Mouse (Mus musculus) embryonic facial prominence, embryonic 12.5 days (tissue): ENCODE data around the gene Chst12. TPM values are rescaled to one million over a fixed set of nuclear protein-coding genes. Genes with fewer than 3 reads are reported as not detected.

Experiments
- ATAC-seq: fragments of 200-750 bp; cut with Nextera tagmentation; 2 replicates; pipeline ENCODE4 v1.8.0; 2017; ENCODE audit not compliant: insufficient number of reproducible peaks, insufficient read depth, low FRiP score, low TSS enrichment
- H3K27ac ChIP-seq: fragments of 300-500 bp; sonication (generic); 2 replicates; pipeline ENCODE4 v1.5.1; 2016; ENCODE audit warnings: mild to moderate bottlenecking
- H3K27me3 ChIP-seq: fragments of 300-500 bp; sonication (generic); 2 replicates; pipeline ENCODE4 v1.6.1; 2016; ENCODE audit warnings: mild to moderate bottlenecking, moderate library complexity
- H3K36me3 ChIP-seq: fragments of 300-500 bp; sonication (generic); 2 replicates; pipeline ENCODE4 v1.6.1; 2016; ENCODE audit warnings: mild to moderate bottlenecking
- H3K4me1 ChIP-seq: fragments of 300-500 bp; sonication (generic); 2 replicates; pipeline ENCODE4 v1.6.1; 2016
- H3K4me2 ChIP-seq: fragments of 300-500 bp; sonication (generic); replicated peaks from 2 replicates; pipeline ENCODE4 v1.6.1; 2016; ENCODE audit warnings: mild to moderate bottlenecking, moderate library complexity
- H3K4me3 ChIP-seq: fragments of 300-500 bp; sonication (generic); 2 replicates; pipeline ENCODE4 v1.5.1; 2016; ENCODE audit warnings: mild to moderate bottlenecking
- H3K9ac ChIP-seq: fragments of 300-500 bp; sonication (generic); 2 replicates; pipeline ENCODE4 v1.6.1; 2016; ENCODE audit warnings: mild to moderate bottlenecking, moderate library complexity
- H3K9me3 ChIP-seq: fragments of 300-500 bp; sonication (generic); 2 replicates; pipeline ENCODE4 v1.6.1; 2016; ENCODE audit warnings: mild to moderate bottlenecking, moderate library complexity
- WGBS: fragments of 180-500 bp; shearing (Covaris S2); methylation state at CpG from one replicate; pipeline ENCODE4 v1.1.7; 2016; 5-methylcytosine and 5-hydroxymethylcytosine counted together
- polyA plus RNA-seq: library from polyadenylated mRNA; unstranded; fragments of >200 nt; fragmentation: Nextera tagmentation; extraction: Ambion mirVana; gene quantifications from 2 replicates; pipeline ENCODE4 v1.2.1, GENCODE M21; 2016

The Chst12 gene
- polyA plus RNA-seq, 1 experiment from 2014 or later, result 18.9 TPM

DNA sequence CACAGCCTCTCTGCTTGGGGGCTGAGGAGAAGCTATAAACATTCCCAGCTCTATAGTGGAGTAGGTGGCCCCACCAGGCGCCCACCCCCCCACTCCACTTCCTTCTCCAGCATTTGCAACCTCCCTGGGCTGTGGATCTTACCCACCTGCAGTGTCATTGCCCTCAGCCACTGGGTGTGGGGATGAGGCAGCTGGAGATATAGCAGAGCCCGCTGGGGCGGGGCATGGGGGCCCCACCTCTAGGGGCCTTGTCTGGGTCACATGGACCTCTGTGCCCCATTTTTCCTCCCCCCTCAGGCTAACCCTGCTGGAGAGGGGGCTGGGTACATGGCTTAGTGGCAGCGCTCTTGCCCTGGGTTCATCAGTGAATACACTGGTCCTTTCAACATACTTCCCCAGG lies 59.5 kb downstream of the Chst12 start, which contains the start of gene Grifin:
Gene Grifin, minus strand, starts transcription at position 176 of the 400 bp plus-strand sequence.
- H3K4me3 ChIP-seq, result no peak within 1 kb of the TSS
- peaks cover 14% of the 10 kb centered on the region; the same call in 1 of the 2 replicates for H3K4me1 ChIP-seq
- H3K36me3 ChIP-seq, result no peaks in the 10 kb centered on the region
- WGBS, result 78% methylated on average over 4 of the region's 4 CpGs
- H3K27ac ChIP-seq, result no peak within 1 kb of the TSS
- ATAC-seq, result no peak
- no peaks in the 10 kb centered on the region for H3K27me3 ChIP-seq
- H3K9me3 ChIP-seq, result no peaks in the 10 kb centered on the region
- no peak within 1 kb of the TSS for H3K4me2 ChIP-seq
- no peak within 1 kb of the TSS for H3K9ac ChIP-seq

DNA sequence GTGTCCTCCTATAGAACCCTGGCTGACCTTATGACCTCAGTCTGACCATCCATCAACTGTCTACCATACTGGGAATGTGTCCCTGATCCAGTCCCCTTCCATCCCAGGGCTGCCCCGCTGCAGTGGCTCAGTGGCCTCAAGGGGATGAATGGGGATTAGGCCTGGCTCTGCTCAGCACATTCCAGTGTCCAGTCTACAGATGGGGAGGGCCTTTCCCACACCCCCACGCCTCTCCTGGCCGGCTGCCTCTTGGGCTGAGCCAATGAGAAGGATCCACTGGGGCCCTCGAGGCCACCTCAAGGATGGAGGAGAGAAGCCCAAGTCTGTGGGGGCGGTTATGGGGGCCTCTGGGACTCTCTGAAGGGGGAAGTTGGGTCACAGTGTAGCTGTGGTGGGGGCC lies 60.1 kb downstream of the Chst12 start:
- WGBS, result 58% methylated on average over 5 of the region's 5 CpGs
- H3K27ac ChIP-seq, result no peak overlapping the region
- no peak for ATAC-seq
- no peaks in the 10 kb centered on the region for H3K9me3 ChIP-seq
- no peak overlapping the region for H3K4me2 ChIP-seq
- no peaks in the 10 kb centered on the region for H3K27me3 ChIP-seq
- H3K4me1 ChIP-seq, result peaks cover 14% of the 10 kb centered on the region; the same call in 1 of the 2 replicates
- H3K4me3 ChIP-seq, result no peak overlapping the region
- no peaks in the 10 kb centered on the region for H3K36me3 ChIP-seq
- no peak overlapping the region for H3K9ac ChIP-seq

DNA sequence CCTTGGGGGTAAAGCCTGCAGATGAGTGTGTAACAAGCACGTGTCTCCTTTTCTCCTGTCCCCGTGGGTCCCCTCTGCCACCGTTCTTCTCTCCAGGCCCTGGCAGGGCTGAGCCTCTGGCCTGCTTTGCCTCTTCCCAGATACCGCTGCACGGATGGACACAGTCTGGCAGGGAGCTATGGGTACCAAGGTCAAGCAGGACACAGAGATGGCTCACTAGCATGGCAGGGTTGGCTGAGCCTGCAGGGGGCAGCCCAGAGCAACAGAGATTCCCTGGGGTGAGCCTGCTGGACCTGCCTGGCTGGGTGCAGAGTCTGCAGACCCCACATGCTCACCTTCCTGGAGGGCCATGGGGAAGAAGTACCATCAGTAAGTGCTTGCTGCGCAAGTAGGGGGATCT lies 60.5 kb downstream of the Chst12 start:
- H3K9me3 ChIP-seq, result no peaks in the 10 kb centered on the region
- peaks cover 14% of the 10 kb centered on the region; the same call in 1 of the 2 replicates for H3K4me1 ChIP-seq
- H3K4me3 ChIP-seq, result no peak overlapping the region
- H3K4me2 ChIP-seq, result no peak overlapping the region
- H3K9ac ChIP-seq, result no peak overlapping the region
- 70% methylated on average over 6 of the region's 6 CpGs for WGBS
- H3K27me3 ChIP-seq, result no peaks in the 10 kb centered on the region
- no peak overlapping the region for H3K27ac ChIP-seq
- no peak for ATAC-seq
- no peaks in the 10 kb centered on the region for H3K36me3 ChIP-seq

DNA sequence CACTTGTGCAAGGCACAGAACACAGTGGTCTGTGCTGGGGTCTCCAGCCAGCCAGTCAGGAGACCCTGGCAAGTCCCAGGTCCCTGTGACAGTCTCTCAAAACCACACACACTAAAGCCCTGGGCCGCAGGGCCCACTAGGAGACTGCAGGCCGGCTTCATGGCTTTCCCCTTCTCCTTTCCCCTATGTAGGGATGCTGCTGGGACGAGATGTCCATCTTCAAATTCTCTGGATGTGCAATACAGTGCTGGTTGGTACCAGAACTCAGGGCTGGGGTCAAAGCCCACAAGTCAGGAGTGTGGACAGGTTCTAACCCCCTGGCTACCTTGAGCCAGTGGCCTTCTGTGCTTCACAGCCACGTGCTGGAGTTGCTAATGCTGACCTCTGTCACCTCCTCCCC lies 60.9 kb downstream of the Chst12 start:
- ATAC-seq, result no peak
- 71% methylated on average over 4 of the region's 4 CpGs for WGBS
- no peak overlapping the region for H3K4me3 ChIP-seq
- H3K27ac ChIP-seq, result no peak overlapping the region
- H3K4me2 ChIP-seq, result no peak overlapping the region
- H3K27me3 ChIP-seq, result no peaks in the 10 kb centered on the region
- H3K9ac ChIP-seq, result no peak overlapping the region
- H3K4me1 ChIP-seq, result peaks cover 14% of the 10 kb centered on the region; the same call in 1 of the 2 replicates
- H3K36me3 ChIP-seq, result no peaks in the 10 kb centered on the region
- no peaks in the 10 kb centered on the region for H3K9me3 ChIP-seq

DNA sequence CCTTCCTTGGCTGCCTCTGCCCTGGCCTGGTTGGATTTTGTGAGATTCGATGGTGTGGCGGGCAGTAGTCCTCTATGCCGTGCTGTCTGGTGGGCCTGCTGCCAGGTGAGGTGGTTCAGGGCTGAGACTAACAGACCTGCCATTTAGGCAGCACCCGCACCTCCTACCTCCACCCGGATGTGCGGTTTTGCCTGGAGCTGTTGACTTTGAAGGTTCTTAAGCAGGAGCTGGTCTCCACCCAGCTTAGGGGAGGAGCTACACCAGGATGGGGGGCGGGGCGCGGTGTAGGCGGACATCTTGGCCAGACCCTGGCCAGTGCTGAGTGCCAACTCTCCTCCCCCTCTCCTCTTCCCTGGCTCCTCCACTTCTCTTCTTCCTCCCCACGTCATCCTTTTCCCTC lies 62.0 kb downstream of the Chst12 start:
- WGBS, result 54% methylated on average over 11 of the region's 11 CpGs

DNA sequence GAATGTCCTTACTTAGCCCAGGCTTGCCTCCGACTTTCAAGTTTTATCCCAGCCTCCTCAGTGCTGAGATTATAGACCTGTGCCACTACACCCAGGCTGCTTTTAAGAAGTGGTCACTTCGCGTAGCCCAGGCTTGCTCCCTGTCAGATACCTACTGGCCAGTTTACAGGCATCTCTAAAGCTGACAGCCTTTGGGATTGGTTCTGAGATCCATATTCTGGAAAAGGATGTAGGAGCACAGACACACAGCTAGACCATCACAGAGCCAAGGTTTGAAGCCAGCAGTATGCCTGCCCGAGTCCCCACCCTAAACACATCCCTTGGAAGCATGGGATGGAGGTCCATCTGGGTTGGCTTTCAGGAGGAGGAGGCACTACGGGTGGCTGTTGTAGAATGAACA lies 62.4 kb downstream of the Chst12 start:
- Histone ChIP-seq H3K27me3 (no peaks in the 10 kb centered on the region), H3K4me1 (peaks cover 14% of the 10 kb centered on the region; the same call in 1 of the 2 replicates), H3K27ac (no peak overlapping the region), H3K9ac (no peak overlapping the region), H3K4me2 (no peak overlapping the region), H3K36me3 (no peaks in the 10 kb centered on the region), H3K9me3 (no peaks in the 10 kb centered on the region), H3K4me3 (no peak overlapping the region)
- ATAC-seq, result no peak
- WGBS, result 89% methylated on average over 5 of the region's 5 CpGs

More for the DNA sequence above, 62.0 kb downstream of the Chst12 start:
- no peaks in the 10 kb centered on the region for H3K36me3 ChIP-seq
- no peaks in the 10 kb centered on the region for H3K9me3 ChIP-seq
- no peak overlapping the region for H3K9ac ChIP-seq
- H3K27me3 ChIP-seq, result no peaks in the 10 kb centered on the region
- H3K27ac ChIP-seq, result no peak overlapping the region
- peaks cover 14% of the 10 kb centered on the region; the same call in 1 of the 2 replicates for H3K4me1 ChIP-seq
- no peak overlapping the region for H3K4me3 ChIP-seq
- H3K4me2 ChIP-seq, result no peak overlapping the region
- ATAC-seq, result no peak

DNA sequence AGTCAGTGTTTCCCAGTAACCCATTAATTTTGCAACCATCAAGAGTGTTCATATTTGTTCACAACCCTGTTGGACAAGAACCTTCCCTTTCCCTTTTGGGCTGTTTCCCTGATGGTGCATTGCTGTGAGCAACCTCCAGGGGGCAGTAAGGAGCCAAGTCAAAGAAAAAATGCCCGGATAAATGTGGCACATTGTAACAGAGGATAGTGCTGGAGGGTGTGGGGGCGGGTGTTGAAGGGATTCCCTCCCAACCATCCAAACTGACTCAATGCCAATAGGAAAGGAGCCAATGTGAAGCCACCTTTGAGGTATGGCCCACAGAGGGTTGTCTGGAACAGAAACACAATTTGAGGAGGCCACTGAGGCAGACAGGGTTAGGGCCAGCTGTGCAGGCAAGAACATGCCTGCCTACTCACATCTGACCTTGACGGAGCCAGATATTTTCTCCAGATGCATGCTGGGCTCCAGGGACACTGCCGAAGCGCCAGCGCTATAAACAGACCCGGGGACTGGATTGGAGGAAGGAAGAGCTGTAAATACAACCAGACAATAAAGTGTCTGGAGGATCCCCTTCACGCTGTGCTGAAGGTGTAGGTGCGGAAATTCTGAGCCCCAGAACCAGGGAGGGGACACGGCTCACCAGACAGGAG lies 63.1 kb downstream of the Chst12 start:
- no peaks in the 10 kb centered on the region for H3K9me3 ChIP-seq
- H3K27me3 ChIP-seq, result no peaks in the 10 kb centered on the region
- H3K27ac ChIP-seq, result 0 out of 2 replicates have a peak overlapping the region, but pooled peaks have one; percentile 41
- H3K4me2 ChIP-seq, result 0 out of 2 replicates have a peak overlapping the region, but pooled peaks have one; percentile 2
- peaks cover 14% of the 10 kb centered on the region; the same call in 1 of the 2 replicates for H3K4me1 ChIP-seq
- no peak overlapping the region for H3K4me3 ChIP-seq
- H3K9ac ChIP-seq, result no peak overlapping the region
- H3K36me3 ChIP-seq, result no peaks in the 10 kb centered on the region
- ATAC-seq, result no peak
- WGBS, result 45% methylated on average over 10 of the region's 10 CpGs

DNA sequence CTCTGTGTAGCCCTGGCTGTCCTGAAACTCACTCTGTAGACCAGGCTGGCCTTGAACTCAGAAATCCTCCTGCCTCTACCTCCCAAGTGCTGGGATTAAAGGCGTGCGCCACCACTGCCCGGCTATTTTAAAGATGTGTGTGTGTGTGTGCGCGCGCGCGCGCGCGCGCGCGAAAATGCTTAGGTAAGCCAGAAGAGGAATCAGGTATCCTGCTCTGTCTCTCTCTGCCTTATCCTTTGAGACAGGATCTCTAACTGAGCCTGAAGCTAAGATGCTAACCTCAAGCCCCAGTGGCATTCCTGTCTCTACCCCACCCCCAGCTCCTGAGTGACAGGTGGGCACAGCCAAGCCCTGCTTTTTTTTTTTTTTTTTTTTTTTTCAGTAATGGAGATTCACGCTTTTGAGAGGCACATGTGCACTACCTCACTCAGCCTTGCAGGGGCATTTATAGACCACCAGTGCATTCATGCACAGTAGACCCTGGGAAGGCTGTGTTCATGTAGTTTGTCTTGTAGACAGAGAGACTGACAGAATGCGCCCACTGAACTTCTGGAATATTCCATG lies 63.8 kb downstream of the Chst12 start:
- ATAC-seq, result no peak

DNA sequence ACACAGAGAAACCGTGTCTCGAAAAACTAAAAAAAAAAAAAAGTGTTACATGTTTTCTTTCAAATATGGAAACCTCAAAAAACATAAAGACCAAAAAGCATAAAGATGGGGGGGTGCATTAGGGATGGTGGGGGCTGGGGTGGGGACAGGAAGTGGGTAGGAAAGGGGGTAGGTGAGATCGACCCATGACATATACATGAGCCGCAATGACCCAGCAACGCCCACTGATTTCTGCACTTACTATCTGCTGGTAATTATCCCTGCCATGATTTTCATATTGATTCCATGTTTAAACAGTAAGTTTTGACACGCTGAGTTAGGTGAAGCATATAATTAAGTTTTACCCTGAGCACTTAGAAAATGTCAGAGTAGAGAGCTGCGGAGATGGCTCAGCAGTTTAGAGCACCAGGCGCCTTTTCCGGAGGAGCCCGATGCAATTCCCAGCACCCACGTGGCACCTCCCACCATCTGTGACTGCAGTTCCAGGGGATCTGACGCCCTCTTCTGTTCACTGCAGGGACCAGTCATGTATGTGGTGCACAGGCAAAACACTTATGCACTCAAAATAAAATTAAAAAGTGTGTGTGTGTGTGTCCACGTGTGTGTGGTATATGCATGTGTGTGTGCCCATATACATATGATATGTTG lies 65.0 kb downstream of the Chst12 start:
- no peak overlapping the region for H3K4me3 ChIP-seq
- no peaks in the 10 kb centered on the region for H3K9me3 ChIP-seq
- H3K4me2 ChIP-seq, result no peak overlapping the region
- no peak for ATAC-seq
- H3K9ac ChIP-seq, result no peak overlapping the region
- peaks cover 16% of the 10 kb centered on the region; the same call in 1 of the 2 replicates for H3K4me1 ChIP-seq
- no peak overlapping the region for H3K27ac ChIP-seq
- no peaks in the 10 kb centered on the region for H3K36me3 ChIP-seq
- WGBS, result 88% methylated on average over 13 of the region's 13 CpGs
- no peaks in the 10 kb centered on the region for H3K27me3 ChIP-seq

More for the DNA sequence above, 63.8 kb downstream of the Chst12 start:
- Histone ChIP-seq H3K4me3 (no peak overlapping the region), H3K4me2 (no peak overlapping the region), H3K36me3 (no peaks in the 10 kb centered on the region), H3K9me3 (no peaks in the 10 kb centered on the region), H3K4me1 (peaks cover 14% of the 10 kb centered on the region; the same call in 1 of the 2 replicates), H3K9ac (no peak overlapping the region), H3K27ac (no peak overlapping the region), H3K27me3 (no peaks in the 10 kb centered on the region)
- WGBS, result 87% methylated on average over 16 of the region's 16 CpGs

DNA sequence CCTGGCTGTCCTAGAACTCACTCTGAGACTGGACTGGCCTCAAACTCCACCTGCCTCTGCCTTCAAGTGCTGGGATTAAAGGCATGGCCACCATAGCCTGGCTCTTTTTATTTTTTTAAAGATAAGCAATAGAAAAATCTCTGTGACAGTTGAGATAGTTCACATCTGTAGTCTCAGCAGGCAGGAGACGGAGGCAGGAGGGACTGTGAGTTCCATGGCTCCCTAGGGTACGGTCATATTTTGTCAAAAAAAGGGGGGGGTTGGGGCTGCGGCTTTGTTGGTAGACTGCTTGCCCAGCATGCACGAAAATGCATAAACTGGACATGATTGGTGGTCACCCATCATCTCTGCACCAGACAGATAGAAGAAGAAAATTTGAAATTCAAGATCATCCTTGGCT lies 65.9 kb downstream of the Chst12 start:
- Histone ChIP-seq H3K4me2 (no peak overlapping the region), H3K27ac (no peak overlapping the region), H3K4me3 (no peak overlapping the region), H3K9me3 (no peaks in the 10 kb centered on the region), H3K9ac (no peak overlapping the region), H3K4me1 (peaks cover 17% of the 10 kb centered on the region; the same call in 1 of the 2 replicates), H3K27me3 (no peaks in the 10 kb centered on the region), H3K36me3 (no peaks in the 10 kb centered on the region)
- ATAC-seq, result no peak
- 73% methylated on average over 4 of the region's 4 CpGs for WGBS

DNA sequence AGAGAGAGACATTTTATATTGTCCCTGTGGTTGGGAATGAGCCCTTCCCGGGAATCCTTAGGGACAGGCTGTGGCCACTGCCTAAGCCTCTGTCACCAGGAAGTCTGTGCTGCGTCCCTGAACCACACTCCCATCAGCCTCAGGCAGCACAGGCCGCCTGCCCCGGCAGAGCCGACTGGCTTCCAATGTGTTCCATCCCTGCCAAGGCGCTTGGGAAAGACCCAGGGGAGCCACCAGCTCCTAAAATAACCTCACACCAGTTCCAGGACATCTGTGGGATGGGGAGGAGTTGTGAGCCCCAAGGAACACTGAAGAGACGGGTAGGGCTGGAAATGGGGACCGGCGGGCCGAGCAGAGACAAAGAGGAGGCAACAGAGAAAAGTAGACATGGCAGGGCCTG lies 66.3 kb downstream of the Chst12 start:
- peak overlapping the region; percentile 52 for H3K27ac ChIP-seq
- no peak for ATAC-seq

DNA sequence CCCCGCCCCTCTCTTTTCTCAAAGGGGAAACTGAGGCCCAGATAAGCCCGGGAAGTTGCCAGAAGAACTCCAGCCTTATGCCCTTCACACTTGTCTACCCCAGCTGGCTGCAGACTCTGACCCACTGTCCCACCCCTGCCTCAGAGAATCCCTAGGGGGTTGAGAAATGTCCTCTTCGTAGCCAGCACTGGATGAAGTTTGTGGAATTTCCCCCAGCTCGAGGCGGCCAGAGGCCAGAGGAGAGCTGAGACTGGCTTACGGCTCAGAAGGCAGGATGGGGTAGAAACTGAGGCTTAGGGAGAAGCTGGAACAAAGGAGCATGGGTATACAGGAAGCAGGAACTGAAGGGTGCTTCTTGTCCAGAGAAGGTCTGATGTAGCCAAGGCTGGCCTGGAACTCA lies 67.3 kb downstream of the Chst12 start:
- Histone ChIP-seq H3K9me3 (no peaks in the 10 kb centered on the region), H3K27me3 (no peaks in the 10 kb centered on the region), H3K27ac (no peak overlapping the region), H3K9ac (no peak overlapping the region), H3K4me3 (no peak overlapping the region), H3K4me2 (no peak overlapping the region), H3K36me3 (no peaks in the 10 kb centered on the region), H3K4me1 (peaks cover 12% of the 10 kb centered on the region; the same call in 1 of the 2 replicates)
- ATAC-seq, result no peak
- 71% methylated on average over 6 of the region's 6 CpGs for WGBS

More for the DNA sequence above, 66.3 kb downstream of the Chst12 start:
- H3K4me2 ChIP-seq, result no peak overlapping the region
- 63% methylated on average over 10 of the region's 10 CpGs for WGBS
- no peaks in the 10 kb centered on the region for H3K36me3 ChIP-seq
- no peaks in the 10 kb centered on the region for H3K9me3 ChIP-seq
- no peak overlapping the region for H3K9ac ChIP-seq
- peaks cover 17% of the 10 kb centered on the region; the same call in 1 of the 2 replicates for H3K4me1 ChIP-seq
- no peak overlapping the region for H3K4me3 ChIP-seq
- no peaks in the 10 kb centered on the region for H3K27me3 ChIP-seq
